Mouse (Mus musculus) embryonic facial prominence, embryonic 11.5 days (tissue): ENCODE data around the gene Tbck. TPM values are rescaled to one million over a fixed set of nuclear protein-coding genes. Genes with fewer than 3 reads are reported as not detected.

Experiments used
- ATAC-seq: fragments of 200-750 bp; cut with Nextera tagmentation; replicated peaks from 2 replicates; pipeline ENCODE4 v1.8.0; 2017; ENCODE audit warnings: low read depth; ENCODE audit not compliant: insufficient number of reproducible peaks, low FRiP score, low TSS enrichment
- DNase-seq: peaks from one replicate; pipeline ENCODE4 v3.0.0-alpha.2; 2015; ENCODE audit warnings: low spot score
- H3K27ac ChIP-seq: fragments of 300-500 bp; sonication (generic); replicated peaks from 2 replicates; pipeline ENCODE4 v1.5.1; 2014; ENCODE audit warnings: mild to moderate bottlenecking, low read depth, low read length, control low read depth
- H3K27me3 ChIP-seq: fragments of 300-500 bp; sonication (generic); 2 replicates; pipeline ENCODE4 v1.6.1; 2014; ENCODE audit warnings: mild to moderate bottlenecking, low read length, moderate library complexity, mixed read lengths; ENCODE audit not compliant: control insufficient read depth, insufficient read depth
- H3K36me3 ChIP-seq: fragments of 300-500 bp; sonication (generic); replicated peaks from 2 replicates; pipeline ENCODE4 v1.6.1; 2014; ENCODE audit warnings: low read depth, mild to moderate bottlenecking, low read length, moderate library complexity, mixed read lengths; ENCODE audit not compliant: control insufficient read depth, insufficient read depth
- H3K4me1 ChIP-seq: fragments of 300-500 bp; sonication (generic); 2 replicates; pipeline ENCODE4 v1.6.1; 2014; ENCODE audit warnings: low read length, mixed read lengths; ENCODE audit not compliant: control insufficient read depth, insufficient read depth
- H3K4me2 ChIP-seq: fragments of 300-500 bp; sonication (generic); 2 replicates; pipeline ENCODE4 v1.6.1; 2014; ENCODE audit warnings: low read depth, mild to moderate bottlenecking, control low read depth, low read length, moderate library complexity
- H3K4me3 ChIP-seq: fragments of 300-500 bp; sonication (generic); 2 replicates; pipeline ENCODE4 v1.5.1; 2014; ENCODE audit warnings: low read depth, low read length, control low read depth
- H3K9ac ChIP-seq: fragments of 300-500 bp; sonication (generic); replicated peaks from 2 replicates; pipeline ENCODE4 v1.6.1; 2014; ENCODE audit warnings: mild to moderate bottlenecking, control low read depth, low read length
- H3K9me3 ChIP-seq: fragments of 300-500 bp; sonication (generic); replicated peaks from 2 replicates; pipeline ENCODE4 v1.6.1; 2016; ENCODE audit warnings: mild to moderate bottlenecking, low read length, inconsistent platforms, mixed read lengths; ENCODE audit not compliant: control insufficient read depth
- WGBS: fragments of 180-500 bp; shearing (Covaris S2); extraction: QIAGEN DNeasy Blood & Tissue Kit; methylation state at CpG from one replicate; pipeline ENCODE4 v1.1.7; 2014; 5-methylcytosine and 5-hydroxymethylcytosine counted together
- polyA plus RNA-seq: library from polyadenylated mRNA; unstranded; fragments of >200 nt; fragmentation: Nextera tagmentation; extraction: Ambion mirVana; gene quantifications from 2 replicates; pipeline ENCODE4 v1.2.1, GENCODE M21; 2014

Gene Tbck
- polyA plus RNA-seq, 1 experiment from 2014 or later = 23.0 TPM

GRCm38 (mm10) chr3:132880826-132881225 is 196.9 kb downstream of the Tbck start:
- DNase-seq (no peak), ATAC-seq (no peak)
- Histone ChIP-seq H3K36me3 (no peaks in the 10 kb centered on the region), H3K9me3 (no peaks in the 10 kb centered on the region), H3K27me3 (no peaks in the 10 kb centered on the region), H3K9ac (no peak overlapping the region), H3K27ac (no peak overlapping the region), H3K4me3 (no peak overlapping the region), H3K4me2 (no peak overlapping the region), H3K4me1 (0 out of 2 replicates have a peak, but pooled peaks cover 4% of the 10 kb centered on the region)
- 77% methylated on average over 9 of the region's 9 CpGs for WGBS

- DNase-seq (no peak), ATAC-seq (no peak)
- H3K36me3 ChIP-seq = no peaks in the 10 kb centered on the region
- H3K9ac ChIP-seq = no peak overlapping the region
- no peak overlapping the region for H3K4me3 ChIP-seq
- no peaks in the 10 kb centered on the region for H3K4me1 ChIP-seq
- H3K27ac ChIP-seq = no peak overlapping the region
- WGBS = 83% methylated on average over 9 of the region's 9 CpGs
- H3K4me2 ChIP-seq = no peak overlapping the region
- no peaks in the 10 kb centered on the region for H3K27me3 ChIP-seq
- no peaks in the 10 kb centered on the region for H3K9me3 ChIP-seq
Observed at GRCm38 (mm10) chr3:132883256-132883655, 199.3 kb downstream of the Tbck start.

- H3K27ac ChIP-seq = no peak overlapping the region
- 73% methylated on average over 10 of the region's 10 CpGs for WGBS
Observed at GRCm38 (mm10) chr3:132884459-132884858, 200.5 kb downstream of the Tbck start.

DNA sequence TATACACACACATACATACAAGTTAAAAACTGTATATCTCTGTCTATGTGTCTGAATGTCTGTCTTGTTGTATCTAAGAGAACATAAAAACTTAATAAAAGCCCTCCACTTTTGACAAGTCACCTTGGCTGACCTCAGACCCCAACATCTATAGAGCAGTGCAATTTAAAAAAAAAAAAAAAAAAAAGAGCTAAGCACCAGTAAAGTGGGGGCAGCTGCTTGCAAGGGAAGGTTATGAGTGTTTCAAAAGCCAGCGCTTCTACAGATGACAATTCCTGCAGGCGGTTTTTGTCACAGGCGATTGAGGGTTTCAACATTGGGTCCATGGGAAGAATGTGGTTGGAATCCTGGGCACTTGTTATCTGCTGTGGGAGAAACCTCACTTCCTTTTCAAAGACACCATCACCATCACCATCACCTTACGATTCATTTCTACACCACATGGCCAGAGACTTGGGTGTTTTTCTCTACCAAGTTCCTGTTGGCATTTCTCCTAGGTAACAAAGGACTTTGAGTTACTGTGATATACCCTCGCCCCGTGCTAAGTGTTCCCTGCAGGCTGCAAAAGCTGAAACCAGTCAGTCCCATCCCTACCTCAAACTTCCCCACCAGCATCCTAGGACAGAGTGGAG is 202.6 kb downstream of the Tbck start:
- Histone ChIP-seq H3K9ac (no peak overlapping the region), H3K27ac (no peak overlapping the region), H3K36me3 (no peaks in the 10 kb centered on the region), H3K4me1 (no peaks in the 10 kb centered on the region), H3K4me3 (no peak overlapping the region), H3K27me3 (no peaks in the 10 kb centered on the region), H3K4me2 (no peak overlapping the region), H3K9me3 (no peaks in the 10 kb centered on the region)
- DNase-seq (no peak), ATAC-seq (no peak)
- 86% methylated on average over 6 of the region's 6 CpGs for WGBS

More at GRCm38 (mm10) chr3:132884459-132884858, 200.5 kb downstream of the Tbck start:
- no peaks in the 10 kb centered on the region for H3K4me1 ChIP-seq
- H3K27me3 ChIP-seq = no peaks in the 10 kb centered on the region
- H3K4me2 ChIP-seq = no peak overlapping the region
- H3K4me3 ChIP-seq = no peak overlapping the region
- H3K9me3 ChIP-seq = no peaks in the 10 kb centered on the region
- no peak for ATAC-seq
- no peak overlapping the region for H3K9ac ChIP-seq
- no peak for DNase-seq
- H3K36me3 ChIP-seq = no peaks in the 10 kb centered on the region

- Histone ChIP-seq H3K4me2 (no peak overlapping the region), H3K4me3 (no peak overlapping the region), H3K27me3 (no peaks in the 10 kb centered on the region), H3K4me1 (no peaks in the 10 kb centered on the region), H3K9ac (no peak overlapping the region), H3K9me3 (no peaks in the 10 kb centered on the region), H3K36me3 (no peaks in the 10 kb centered on the region), H3K27ac (no peak overlapping the region)
- WGBS = 89% methylated on average over 16 of the region's 16 CpGs
- DNase-seq (no peak), ATAC-seq (no peak)
Observed at GRCm38 (mm10) chr3:132887074-132887848, 203.3 kb downstream of the Tbck start.

Other genes starting within 250 kb of the Tbck start
- gene Gimd1, start 54.3 kb upstream of the Tbck start, polyA plus RNA-seq = not detected in 2 replicates
- 89.1 and 93.3 TPM in 2 replicates for gene Aimp1, start 226 bp downstream of the Tbck start, polyA plus RNA-seq